Mouse (Mus musculus) embryonic facial prominence, embryonic 13.5 days (tissue): ENCODE results near the gene Gm45808. TPM values are rescaled to one million over a fixed set of nuclear protein-coding genes. Genes with fewer than 3 reads are reported as not detected.
"Not testable (repeated sequence)": the region's sequence is repeated elsewhere in the genome, so short reads cannot be mapped to it uniquely, and the experiment has no call there.

ENCODE experiments used
- ATAC-seq: fragments of 200-750 bp; cut with Nextera tagmentation; 2 replicates; pipeline ENCODE4 v1.8.0; 2017; ENCODE audit warnings: low read depth; ENCODE audit not compliant: insufficient number of reproducible peaks, insufficient read depth, low FRiP score, low TSS enrichment
- H3K27ac ChIP-seq: fragments of 300-500 bp; sonication (generic); 2 replicates; pipeline ENCODE4 v1.5.1; 2015; ENCODE audit warnings: moderate library complexity, mild to moderate bottlenecking, inconsistent platforms
- H3K27me3 ChIP-seq: fragments of 300-500 bp; sonication (generic); 2 replicates; pipeline ENCODE4 v1.6.1; 2015; ENCODE audit warnings: mild to moderate bottlenecking, inconsistent platforms
- H3K36me3 ChIP-seq: fragments of 300-500 bp; sonication (generic); 2 replicates; pipeline ENCODE4 v1.6.1; 2015; ENCODE audit warnings: mild to moderate bottlenecking, inconsistent platforms
- H3K4me1 ChIP-seq: fragments of 300-500 bp; sonication (generic); 2 replicates; pipeline ENCODE4 v1.6.1; 2015; ENCODE audit warnings: inconsistent platforms
- H3K4me2 ChIP-seq: fragments of 300-500 bp; sonication (generic); 2 replicates; pipeline ENCODE4 v1.6.1; 2015; ENCODE audit warnings: moderate library complexity, mild to moderate bottlenecking, inconsistent platforms
- H3K4me3 ChIP-seq: fragments of 300-500 bp; sonication (generic); 2 replicates; pipeline ENCODE4 v1.5.1; 2015; ENCODE audit warnings: mild to moderate bottlenecking, inconsistent platforms
- H3K9ac ChIP-seq: fragments of 300-500 bp; sonication (generic); 2 replicates; pipeline ENCODE4 v1.6.1; 2015; ENCODE audit warnings: mild to moderate bottlenecking, inconsistent platforms
- H3K9me3 ChIP-seq: fragments of 300-500 bp; sonication (generic); 2 replicates; pipeline ENCODE4 v1.6.1; 2016; ENCODE audit warnings: inconsistent platforms
- WGBS: fragments of 180-500 bp; shearing (Covaris S2); methylation state at CpG from one replicate; pipeline ENCODE4 v1.1.7; 2015; ENCODE audit warnings: mixed read lengths; 5-methylcytosine and 5-hydroxymethylcytosine counted together
- polyA plus RNA-seq: library from polyadenylated mRNA; unstranded; fragments of >200 nt; fragmentation: Nextera tagmentation; extraction: Ambion mirVana; gene quantifications from 2 replicates; pipeline ENCODE4 v1.2.1, GENCODE M21; 2015

Gm45808 gene
- not detected in 2 replicates for polyA plus RNA-seq

DNA sequence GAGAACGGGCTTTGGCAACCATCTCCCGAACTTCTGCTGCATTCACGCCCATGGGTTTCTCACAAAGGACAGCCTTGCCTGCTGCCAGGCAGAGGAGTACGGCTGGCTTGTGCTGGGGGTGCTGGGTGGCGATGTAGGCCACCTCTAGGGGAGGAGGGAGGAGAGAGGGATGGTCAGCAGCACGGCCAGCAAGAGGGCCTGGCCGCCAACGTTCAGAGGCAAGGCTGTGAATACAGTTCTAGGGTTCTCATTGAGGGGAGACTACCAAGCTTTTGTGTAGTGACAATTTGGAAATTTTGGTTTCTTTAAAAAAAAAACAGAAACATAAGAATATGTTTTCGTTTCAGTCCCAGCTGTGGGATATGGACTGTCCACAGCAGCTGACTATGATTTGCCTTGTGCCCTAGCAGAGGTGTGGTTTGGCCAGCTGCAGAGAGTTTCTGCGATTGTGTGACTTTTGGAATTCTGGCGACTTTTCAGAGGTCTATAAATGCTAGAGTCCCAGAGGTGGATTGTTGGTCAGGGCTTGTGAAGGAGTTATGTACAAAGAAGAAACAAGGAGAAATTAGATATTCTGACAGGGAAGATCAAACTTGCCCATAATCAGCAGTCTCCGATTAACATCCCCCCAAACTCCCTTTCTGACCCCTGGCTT lies at the start of gene Gm45808:
Gm45808 (minus strand) TSS at position 51 of the 655 bp plus-strand sequence.
- Histone ChIP-seq H3K27ac (peak within 1 kb of the TSS; percentile 22; the same call in 1 of the 2 replicates), H3K4me3 (no peak within 1 kb of the TSS), H3K4me1 (peaks cover 27% of the 10 kb centered on the region), H3K27me3 (no peaks in the 10 kb centered on the region), H3K9ac (no peak within 1 kb of the TSS), H3K4me2 (no peak within 1 kb of the TSS), H3K36me3 (peaks cover 2% of the 10 kb centered on the region; the same call in 1 of the 2 replicates), H3K9me3 (no peaks in the 10 kb centered on the region)
- ATAC-seq = no peak
- 78% methylated on average over 12 of the region's 12 CpGs for WGBS

DNA sequence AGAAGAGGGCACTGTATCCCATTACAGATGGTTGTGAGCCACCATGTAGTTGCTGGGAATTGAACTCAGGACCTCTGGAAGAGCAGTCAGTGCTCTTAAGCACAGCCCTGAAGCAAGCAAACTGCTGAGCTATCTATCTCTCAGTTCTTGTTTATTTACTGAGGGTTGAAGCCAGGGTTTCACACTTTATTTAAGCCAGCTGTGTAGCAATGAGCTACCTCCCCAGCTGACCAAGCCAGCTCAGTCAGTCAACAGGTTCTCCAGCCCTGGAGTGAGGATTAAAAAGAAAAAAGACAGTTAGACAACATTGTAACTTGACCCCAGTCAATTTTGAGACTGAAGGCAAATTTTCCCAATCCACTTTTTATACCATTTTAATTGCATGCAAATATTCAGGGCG lies 49.1 kb upstream of the Gm45808 start:
- 51% methylated on average over 1 of the region's 1 CpGs for WGBS
- no peak overlapping the region for H3K4me3 ChIP-seq
- H3K4me1 ChIP-seq = peaks cover 8% of the 10 kb centered on the region
- no peak overlapping the region for H3K27ac ChIP-seq
- no peak overlapping the region for H3K9ac ChIP-seq
- no peaks in the 10 kb centered on the region for H3K9me3 ChIP-seq
- ATAC-seq = no peak
- H3K4me2 ChIP-seq = no peak overlapping the region
- H3K36me3 ChIP-seq = no peaks in the 10 kb centered on the region
- peaks cover 4% of the 10 kb centered on the region for H3K27me3 ChIP-seq

- WGBS = 69% methylated on average over 2 of the region's 2 CpGs
- no peak for ATAC-seq
- Histone ChIP-seq H3K9me3 (no peaks in the 10 kb centered on the region), H3K4me3 (no peak overlapping the region), H3K27me3 (no peaks in the 10 kb centered on the region), H3K4me2 (peak overlapping the region; percentile 17; the same call in 1 of the 2 replicates), H3K4me1 (peaks cover 13% of the 10 kb centered on the region), H3K36me3 (no peaks in the 10 kb centered on the region), H3K9ac (no peak overlapping the region), H3K27ac (0 out of 2 replicates have a peak overlapping the region, but pooled peaks have one; percentile 4)
Measured at GRCm38 (mm10) chr7:45530643-45531042, 44.0 kb upstream of the Gm45808 start.

DNA sequence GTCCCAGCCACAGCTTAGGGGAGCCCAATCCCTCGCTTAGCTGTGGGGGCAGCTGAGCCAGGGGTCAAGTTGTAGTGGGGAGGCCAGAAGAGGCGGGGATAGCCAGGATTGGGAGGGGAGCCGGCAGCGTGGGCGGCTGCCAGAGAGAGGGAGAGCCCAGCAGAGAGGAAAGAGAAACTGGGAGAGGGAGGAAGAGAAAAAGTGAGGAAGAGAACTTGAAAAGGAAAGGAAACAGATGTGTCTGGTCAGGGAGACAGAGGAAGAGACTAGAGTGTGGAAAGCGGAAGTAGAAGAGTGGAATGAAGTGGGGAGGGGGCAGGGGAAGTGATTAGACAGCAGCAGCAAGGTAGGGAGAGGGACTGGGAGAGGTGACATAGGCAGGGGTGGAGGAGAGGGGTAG lies 42.9 kb upstream of the Gm45808 start:
- no peaks in the 10 kb centered on the region for H3K27me3 ChIP-seq
- H3K9ac ChIP-seq = 0 out of 2 replicates have a peak overlapping the region, but pooled peaks have one; percentile 55
- ATAC-seq = no peak
- no peak overlapping the region for H3K27ac ChIP-seq
- H3K36me3 ChIP-seq = no peaks in the 10 kb centered on the region
- no peaks in the 10 kb centered on the region for H3K9me3 ChIP-seq
- H3K4me2 ChIP-seq = no peak overlapping the region
- peaks cover 25% of the 10 kb centered on the region for H3K4me1 ChIP-seq
- WGBS = 13% methylated on average over 6 of the region's 6 CpGs
- no peak overlapping the region for H3K4me3 ChIP-seq

GRCm38 (mm10) chr7:45527169-45527568 lies 40.6 kb upstream of the Gm45808 start:
- WGBS = 91% methylated on average over 6 of the region's 6 CpGs
- not testable (repeated sequence) for H3K4me2 ChIP-seq, H3K4me3 ChIP-seq, H3K9me3 ChIP-seq, H3K9ac ChIP-seq, ATAC-seq, H3K27me3 ChIP-seq
- peak overlapping the region; percentile 82; the same call in 1 of the 2 replicates for H3K27ac ChIP-seq
- peaks cover 17% of the 10 kb centered on the region for H3K36me3 ChIP-seq
- H3K4me1 ChIP-seq = peaks cover 42% of the 10 kb centered on the region

DNA sequence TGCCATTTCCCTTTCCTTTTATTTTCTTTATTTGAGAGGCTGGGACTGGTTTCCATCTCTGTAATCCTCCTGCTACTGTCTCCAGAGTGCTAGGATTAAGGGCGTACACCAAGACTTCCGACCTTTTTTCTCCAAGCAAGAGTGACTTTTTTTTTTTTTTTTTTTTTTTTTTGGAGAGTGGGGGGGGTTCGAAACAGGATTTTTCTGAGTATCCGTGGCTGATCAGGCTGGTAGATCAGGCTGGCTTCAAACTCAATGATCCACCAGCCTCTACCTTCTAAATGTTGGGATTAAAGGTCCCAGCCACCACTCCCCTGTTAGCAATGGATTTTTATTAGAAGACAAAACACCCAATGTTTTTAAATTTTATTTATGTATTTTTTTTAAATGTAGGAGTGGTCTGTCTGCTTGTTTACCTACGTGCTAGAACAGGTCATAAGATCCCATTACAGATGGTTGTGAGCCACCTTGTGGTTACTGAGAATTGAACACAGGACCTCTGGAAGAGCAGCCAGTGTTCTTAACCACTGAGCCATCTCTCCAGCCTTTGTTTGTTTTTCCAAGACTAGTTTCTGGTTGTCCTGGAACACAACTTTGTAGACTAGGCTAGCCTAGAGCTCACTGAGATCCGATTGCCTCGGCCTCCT lies 40.0 kb upstream of the Gm45808 start:
- H3K9ac ChIP-seq = peak overlapping the region; percentile 89
- peak overlapping the region; percentile 83 for H3K4me3 ChIP-seq
- ATAC-seq = no peak
- H3K4me1 ChIP-seq = peaks cover 42% of the 10 kb centered on the region
- peak overlapping the region; percentile 82 for H3K4me2 ChIP-seq
- 21% methylated on average over 7 of the region's 7 CpGs for WGBS
- peak overlapping the region; percentile 82 for H3K27ac ChIP-seq
- H3K27me3 ChIP-seq = no peaks in the 10 kb centered on the region
- peaks cover 17% of the 10 kb centered on the region for H3K36me3 ChIP-seq
- H3K9me3 ChIP-seq = no peaks in the 10 kb centered on the region

DNA sequence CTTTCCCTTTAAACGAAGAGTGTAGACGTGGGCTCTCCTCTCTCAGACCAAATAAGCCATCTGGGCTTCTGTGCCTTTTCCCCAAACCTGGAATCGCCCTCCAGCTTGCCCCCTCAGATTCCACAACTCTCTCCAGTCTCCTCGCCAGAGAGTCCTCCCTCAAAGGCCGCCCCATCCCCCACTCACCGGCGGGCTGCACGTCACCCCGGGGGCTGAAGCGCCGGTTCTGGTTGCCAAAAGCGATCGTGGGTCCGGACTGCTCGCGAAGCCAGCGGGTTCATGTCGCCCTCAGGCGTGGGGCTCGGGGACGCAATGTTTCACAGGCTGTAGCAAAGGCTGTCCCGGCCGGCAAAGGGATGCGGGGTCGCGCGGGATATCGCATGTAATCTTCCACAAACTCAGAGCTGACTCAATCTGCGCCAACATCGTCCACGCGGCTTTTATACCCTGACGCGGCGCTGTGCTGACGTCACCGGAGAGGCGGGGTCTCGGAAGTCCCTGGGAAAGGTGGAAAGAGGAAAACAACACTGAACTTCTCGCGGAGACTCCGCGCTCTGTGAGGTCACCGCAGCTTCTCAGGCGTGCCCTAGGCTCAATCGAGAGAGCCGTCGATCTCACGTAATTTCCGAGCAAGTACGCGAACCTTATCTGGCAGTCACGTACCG lies 39.3 kb upstream of the Gm45808 start, which contains the start of the genes Ppp1r15a and Plekha4:
Ppp1r15a (minus strand) TSS at position 460 of the 665 bp plus-strand sequence.
Plekha4 (plus strand) TSS at position 522 of the 665 bp plus-strand sequence.
- peaks cover 47% of the 10 kb centered on the region for H3K4me1 ChIP-seq
- H3K9ac ChIP-seq = peak within 1 kb of the TSS; percentile 89
- no peaks in the 10 kb centered on the region for H3K9me3 ChIP-seq
- peak; percentile 81 for ATAC-seq
- under 1% methylated on average over 54 of the region's 54 CpGs for WGBS
- H3K27me3 ChIP-seq = no peaks in the 10 kb centered on the region
- H3K4me3 ChIP-seq = peak within 1 kb of the TSS; percentile 83
- peak within 1 kb of the TSS; percentile 82 for H3K27ac ChIP-seq
- peak within 1 kb of the TSS; percentile 82 for H3K4me2 ChIP-seq
- H3K36me3 ChIP-seq = peaks cover 17% of the 10 kb centered on the region

GRCm38 (mm10) chr7:45524841-45525621 lies 38.4 kb upstream of the Gm45808 start:
- H3K36me3 ChIP-seq = peaks cover 17% of the 10 kb centered on the region
- peak overlapping the region; percentile 82 for H3K27ac ChIP-seq
- peaks cover 41% of the 10 kb centered on the region for H3K4me1 ChIP-seq
- H3K4me3 ChIP-seq = peak overlapping the region; percentile 83
- H3K4me2 ChIP-seq = peak overlapping the region; percentile 82
- H3K9me3 ChIP-seq = no peaks in the 10 kb centered on the region
- ATAC-seq = no peak
- no peaks in the 10 kb centered on the region for H3K27me3 ChIP-seq
- WGBS = 25% methylated on average over 12 of the region's 12 CpGs
- H3K9ac ChIP-seq = peak overlapping the region; percentile 89

- H3K9ac ChIP-seq = peak overlapping the region; percentile 22; the same call in 1 of the 2 replicates
- peak overlapping the region; percentile 9; the same call in 1 of the 2 replicates for H3K4me3 ChIP-seq
- peaks cover 36% of the 10 kb centered on the region for H3K4me1 ChIP-seq
- no peak for ATAC-seq
- H3K27me3 ChIP-seq = no peaks in the 10 kb centered on the region
- H3K27ac ChIP-seq = no peak overlapping the region; the same call in 1 of the 2 replicates
- peak overlapping the region; percentile 30 for H3K4me2 ChIP-seq
- WGBS = 84% methylated on average over 13 of the region's 13 CpGs
- no peaks in the 10 kb centered on the region for H3K9me3 ChIP-seq
- H3K36me3 ChIP-seq = peaks cover 17% of the 10 kb centered on the region
Measured at GRCm38 (mm10) chr7:45523678-45524170, 37.1 kb upstream of the Gm45808 start.

DNA sequence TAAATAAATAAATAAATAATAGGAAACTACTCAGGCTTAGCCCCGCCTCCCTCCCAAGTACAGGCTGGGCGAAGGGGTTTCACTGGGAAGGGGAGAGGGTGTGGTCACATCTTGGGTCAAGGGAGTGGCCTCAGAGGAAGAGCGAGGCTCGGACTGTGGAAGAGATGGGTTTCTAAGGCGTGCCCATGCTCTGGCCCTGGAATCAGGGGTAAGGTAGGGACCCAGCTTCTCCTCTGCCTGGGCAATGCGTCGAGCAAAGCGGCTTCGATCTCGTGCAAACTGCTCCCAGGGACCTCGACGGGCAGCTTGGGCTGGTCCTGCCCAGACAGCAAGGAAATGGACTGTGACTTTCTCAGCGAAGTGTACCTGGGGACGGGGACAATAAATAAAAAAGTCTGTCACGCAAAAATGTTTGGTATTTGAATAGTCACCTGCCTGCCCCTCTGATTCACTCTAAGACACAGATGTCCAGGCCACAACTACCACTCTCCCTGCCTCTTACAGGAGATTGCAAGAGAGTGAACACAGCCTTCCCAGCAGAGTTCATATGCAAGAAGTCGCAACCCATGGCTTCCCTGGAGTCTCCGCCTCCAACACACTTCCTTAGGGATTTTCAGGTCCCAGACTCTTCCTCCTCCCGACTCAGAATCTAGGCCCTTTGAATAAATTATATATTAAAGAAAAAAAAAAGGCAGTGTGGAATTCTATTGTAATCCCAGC lies 36.5 kb upstream of the Gm45808 start:
- ATAC-seq = 0 out of 2 replicates have a peak, but pooled peaks have one; percentile 21
- Histone ChIP-seq H3K27ac (no peak overlapping the region), H3K9me3 (no peaks in the 10 kb centered on the region), H3K4me1 (peaks cover 36% of the 10 kb centered on the region), H3K9ac (0 out of 2 replicates have a peak overlapping the region, but pooled peaks have one; percentile 40), H3K27me3 (no peaks in the 10 kb centered on the region), H3K36me3 (peaks cover 17% of the 10 kb centered on the region), H3K4me2 (peak overlapping the region; percentile 30), H3K4me3 (peak overlapping the region; percentile 9; the same call in 1 of the 2 replicates)
- 69% methylated on average over 18 of the region's 18 CpGs for WGBS
